Mouse (Mus musculus) urinary bladder, adult 2 months (tissue): ENCODE data around the gene Phactr2. TPM values are rescaled to one million over a fixed set of nuclear protein-coding genes. Genes with fewer than 3 reads are reported as not detected.
A peak's percentile ranks its signal among the peaks of the same experiment; 100 is the strongest.

Experiments
- DNase-seq: peaks from one replicate; pipeline ENCODE4 v3.0.0; 2022; ENCODE audit warnings: low spot score
- polyA plus RNA-seq: library from polyadenylated mRNA; depleted of rRNA; stranded (reverse); fragments of >200 nt; gene quantifications from 2 replicates; pipeline ENCODE4 v1.2.3, GENCODE M21; 2012

Phactr2 gene
- polyA plus RNA-seq, 1 experiment: 13.9 TPM

DNA sequence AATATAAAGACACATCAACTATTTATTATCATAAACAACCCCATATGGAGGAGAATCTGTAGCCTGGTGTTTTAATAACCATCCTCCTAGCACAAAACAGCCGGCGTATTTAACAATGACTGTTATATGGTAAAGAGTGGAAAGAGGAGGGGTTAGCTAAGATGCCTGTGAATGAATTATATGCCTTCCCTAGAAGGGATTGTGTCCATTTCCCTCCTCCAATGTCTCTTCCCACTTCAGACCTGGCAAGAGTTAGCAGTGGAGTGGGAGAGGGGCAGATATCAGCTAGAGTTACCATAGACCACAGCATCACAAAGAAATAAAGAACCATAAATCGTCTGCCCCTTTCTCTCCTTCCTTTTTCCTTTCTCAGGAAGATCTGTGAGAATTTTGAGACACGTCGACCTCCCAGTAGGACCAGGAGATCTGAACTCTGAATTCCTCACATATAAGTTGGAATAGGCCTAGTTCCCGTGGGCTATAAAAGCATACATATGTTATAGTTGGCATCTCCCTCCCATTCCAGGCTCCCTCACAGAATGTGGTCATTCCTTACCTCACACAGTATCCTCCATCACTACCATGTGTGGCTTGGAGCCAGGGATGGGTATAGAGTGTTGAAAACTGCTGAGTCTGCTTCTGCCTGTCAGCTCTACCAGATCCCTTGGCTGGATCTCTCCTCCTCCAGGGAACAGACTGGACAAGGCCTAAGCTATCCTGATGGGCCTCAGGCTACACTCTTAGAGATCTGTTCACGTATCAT is 25.7 kb downstream of the Phactr2 start:
- DNase-seq: no peak

GRCm38 (mm10) chr10:13446791-13447249 is 27.4 kb downstream of the Phactr2 start:
- peak; percentile 36 for DNase-seq

DNA sequence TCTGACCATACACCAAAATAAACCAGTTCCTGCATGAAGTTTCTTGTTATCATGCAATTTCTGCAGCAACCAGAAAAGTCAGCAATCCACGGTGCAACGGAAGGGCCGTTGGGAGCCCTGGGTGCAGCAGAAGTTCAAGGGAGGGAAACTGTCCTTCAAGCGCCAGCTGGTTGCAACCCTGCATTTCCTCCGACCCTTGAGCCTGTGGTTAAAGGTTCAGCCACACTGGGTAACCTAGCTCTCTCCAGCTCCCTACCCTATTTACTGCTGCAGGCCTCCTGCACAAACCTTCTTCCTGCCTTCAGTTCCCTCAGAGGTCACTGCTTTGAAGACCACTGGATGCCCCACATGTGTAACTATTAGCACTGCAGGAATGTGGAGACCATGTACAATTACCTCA is 30.0 kb downstream of the Phactr2 start:
- no peak for DNase-seq

DNA sequence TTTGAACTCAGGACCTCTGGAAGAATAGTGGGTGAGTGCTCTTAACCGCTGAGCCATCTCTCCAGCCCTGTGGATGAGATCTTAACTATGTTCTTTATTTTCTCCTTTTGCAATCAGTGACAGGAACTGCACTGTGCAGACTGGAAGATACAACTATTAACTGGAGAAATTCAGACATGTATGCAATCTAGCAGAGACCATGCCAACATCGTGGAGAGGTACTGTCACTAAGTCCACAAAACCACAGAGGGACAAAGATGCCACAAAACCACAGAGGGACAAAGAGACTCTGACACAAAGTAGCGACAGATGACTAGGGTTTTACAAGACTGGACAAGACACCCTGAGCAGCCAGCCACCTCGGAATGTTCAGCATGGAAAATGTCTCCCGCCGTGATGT is 30.6 kb downstream of the Phactr2 start:
- no peak for DNase-seq

DNA sequence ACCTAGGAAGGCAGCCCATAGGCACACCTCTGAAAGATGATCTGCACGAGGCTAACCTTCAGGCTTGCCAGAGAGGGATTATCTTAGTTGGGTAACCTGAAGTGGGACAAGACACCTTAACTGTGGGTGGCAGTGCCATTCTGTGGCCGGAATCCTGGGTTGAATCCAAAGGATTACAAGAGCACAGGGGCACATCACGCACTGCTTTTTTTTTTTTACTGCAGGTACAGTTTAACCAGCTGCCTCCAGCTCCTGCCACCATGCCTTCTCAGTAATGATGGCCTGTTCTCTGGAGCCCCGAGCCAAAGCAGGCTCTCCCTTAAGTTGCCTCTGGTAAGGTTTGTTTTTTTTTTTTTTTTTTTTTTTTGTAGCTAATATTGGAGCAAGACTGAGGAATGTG is 33.9 kb downstream of the Phactr2 start:
- no peak for DNase-seq

- no peak for DNase-seq
Observed at GRCm38 (mm10) chr10:13438118-13438821, 35.9 kb downstream of the Phactr2 start.

DNA sequence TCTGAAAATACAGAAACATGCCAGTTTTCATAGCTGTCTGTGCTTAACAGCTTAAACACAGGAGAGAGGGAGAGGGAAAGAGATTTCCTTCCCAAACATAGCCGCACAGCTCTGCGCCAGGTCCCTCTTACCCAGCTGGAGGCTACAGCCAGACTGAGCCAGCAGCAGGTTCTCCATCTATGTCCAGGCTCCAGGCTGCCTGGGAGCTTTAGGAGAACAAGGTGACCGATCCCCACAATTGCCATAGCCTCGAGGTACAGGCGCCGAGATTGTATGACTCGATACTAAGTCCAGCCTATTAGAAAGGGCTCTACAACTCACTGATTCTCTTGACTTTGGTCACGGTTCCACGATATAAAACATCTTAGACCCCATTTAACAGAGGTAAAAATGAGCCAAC is 37.2 kb downstream of the Phactr2 start:
- DNase-seq: no peak

DNA sequence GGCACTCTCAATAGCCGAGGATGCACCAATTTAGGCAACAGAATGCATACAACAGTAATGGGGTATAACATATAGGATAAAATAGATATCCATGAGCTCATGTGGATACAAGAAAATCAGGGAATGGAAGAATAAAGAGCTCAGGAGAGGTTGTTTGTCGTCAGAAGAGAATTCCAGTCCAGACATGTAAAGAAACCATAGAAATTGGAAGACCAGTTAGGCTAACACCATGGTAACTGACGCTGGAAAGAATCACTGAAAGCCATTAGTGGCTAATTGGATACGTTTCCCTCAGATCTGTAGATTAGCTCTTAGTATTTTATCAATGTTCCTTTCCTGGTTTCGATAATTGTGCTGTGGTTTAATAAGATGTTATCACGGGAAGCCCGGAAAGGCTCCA is 41.2 kb downstream of the Phactr2 start:
- DNase-seq: no peak

- no peak for DNase-seq
Observed at GRCm38 (mm10) chr10:13431641-13432540, 42.3 kb downstream of the Phactr2 start.

GRCm38 (mm10) chr10:13429766-13430165 is 44.4 kb downstream of the Phactr2 start:
- DNase-seq: no peak

- DNase-seq: no peak
Observed at GRCm38 (mm10) chr10:13429240-13429639, 45.0 kb downstream of the Phactr2 start.

DNA sequence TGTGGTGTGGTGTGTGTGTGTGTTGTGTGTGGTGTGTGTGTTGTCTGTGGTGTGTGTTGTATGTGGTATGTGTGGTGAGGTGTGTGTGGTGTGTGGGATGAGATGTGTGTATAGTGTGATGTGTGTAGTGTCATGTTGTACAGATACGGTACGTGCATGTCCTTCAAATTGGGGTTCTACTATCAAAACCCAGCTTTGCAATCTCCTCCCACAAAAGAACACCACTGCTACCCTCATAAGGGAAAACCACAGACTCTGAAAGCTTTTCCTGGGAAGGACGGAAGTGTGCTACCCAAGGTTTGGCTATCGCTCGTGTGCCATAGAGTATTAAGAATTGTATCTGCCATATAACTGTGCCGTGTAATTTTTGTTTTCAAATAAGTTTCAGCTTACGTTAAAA is 45.7 kb downstream of the Phactr2 start:
- DNase-seq: no peak

GRCm38 (mm10) chr10:13427599-13427998 is 46.6 kb downstream of the Phactr2 start:
- no peak for DNase-seq

- no peak for DNase-seq
Observed at GRCm38 (mm10) chr10:13425198-13425597, 49.0 kb downstream of the Phactr2 start.

GRCm38 (mm10) chr10:13424508-13424907 is 49.7 kb downstream of the Phactr2 start:
- DNase-seq: no peak

GRCm38 (mm10) chr10:13424015-13424414 is 50.2 kb downstream of the Phactr2 start:
- DNase-seq: no peak

GRCm38 (mm10) chr10:13422121-13422520 is 52.1 kb downstream of the Phactr2 start:
- no peak for DNase-seq

DNA sequence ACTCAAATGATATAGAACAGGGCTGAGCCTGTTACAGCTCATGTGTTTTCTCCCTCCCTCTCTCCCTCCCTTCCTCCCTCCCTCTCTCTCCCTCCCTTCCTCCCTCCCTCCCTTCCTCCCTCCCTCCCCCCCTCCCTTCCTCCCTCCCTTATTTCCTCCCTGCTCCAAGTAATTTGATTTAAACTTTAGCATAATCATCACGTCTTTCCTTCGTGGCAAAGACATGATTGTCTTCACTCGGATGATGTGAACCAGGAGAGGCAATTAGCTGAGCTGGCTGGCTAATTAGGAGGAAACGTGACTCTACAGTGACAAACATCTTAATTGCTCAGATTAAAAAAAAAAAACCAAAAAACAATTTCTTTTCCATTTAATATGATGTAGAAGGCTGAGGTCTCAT is 55.0 kb downstream of the Phactr2 start:
- no peak for DNase-seq

- no peak for DNase-seq
Observed at GRCm38 (mm10) chr10:13415489-13416104, 58.6 kb downstream of the Phactr2 start.

GRCm38 (mm10) chr10:13412202-13412923 is 61.8 kb downstream of the Phactr2 start:
- no peak for DNase-seq

GRCm38 (mm10) chr10:13411056-13411455 is 63.2 kb downstream of the Phactr2 start:
- DNase-seq: no peak
